Mouse (Mus musculus): ENCODE results near the gene Atp6v1e2.

- TF ChIP-seq CTCF (IDR thresholded peaks at IDR 0.05; ENCODE audit: low read depth) = no peak
- no peak for TF ChIP-seq EP300 (optimal IDR thresholded peaks at IDR 0.05)
Measured at GRCm38 (mm10) chr17:86929981-86930380, 17.7 kb downstream of the Atp6v1e2 start.
